Mouse (Mus musculus) heart, adult 8-10 months (tissue): ENCODE data around the gene Tulp1. TPM values are rescaled to one million over a fixed set of nuclear protein-coding genes. Genes with fewer than 3 reads are reported as not detected.
"Not testable (repeated sequence)": the region's sequence is repeated elsewhere in the genome, so short reads cannot be mapped to it uniquely, and the experiment has no call there.

Experiments used
- DNase-seq: peaks from one replicate; pipeline ENCODE4 v3.0.0; 2022; ENCODE audit warnings: low spot score
- total RNA-seq, 4 experiments: library from RNA; stranded (reverse); gene quantifications; 2 replicates each; pipeline ENCODE4 v1.2.4; 2022

Gene Tulp1
- total RNA-seq, 4 experiments from 2014 or later = not detected

- peak; percentile 46 for DNase-seq
Observed at GRCm38 (mm10) chr17:28341091-28341490, 23.9 kb downstream of the Tulp1 start.

GRCm38 (mm10) chr17:28340578-28340977, 24.4 kb downstream of the Tulp1 start:
- no peak for DNase-seq

GRCm38 (mm10) chr17:28337547-28337946, 27.5 kb downstream of the Tulp1 start:
- DNase-seq = no peak

GRCm38 (mm10) chr17:28335267-28335666, 29.8 kb downstream of the Tulp1 start:
- no peak for DNase-seq

GRCm38 (mm10) chr17:28332915-28333546, 32.0 kb downstream of the Tulp1 start:
- DNase-seq = no peak

- DNase-seq = no peak
Observed at GRCm38 (mm10) chr17:28332113-28332914, 32.7 kb downstream of the Tulp1 start.

- DNase-seq = no peak
Observed at GRCm38 (mm10) chr17:28331241-28332112, 33.5 kb downstream of the Tulp1 start.

- not testable (repeated sequence) for DNase-seq
Observed at GRCm38 (mm10) chr17:28330590-28330989, 34.4 kb downstream of the Tulp1 start.

- no peak for DNase-seq
Observed at GRCm38 (mm10) chr17:28330232-28330546, 34.8 kb downstream of the Tulp1 start.

GRCm38 (mm10) chr17:28329503-28330231, 35.4 kb downstream of the Tulp1 start:
- DNase-seq = no peak

GRCm38 (mm10) chr17:28328946-28329345, 36.1 kb downstream of the Tulp1 start:
- DNase-seq = no peak

GRCm38 (mm10) chr17:28328366-28328928, 36.6 kb downstream of the Tulp1 start, which contains the start of gene Rpl10a:
Gene Rpl10a (plus strand): TSS chr17:28328471.
- peak; percentile 95 for DNase-seq

GRCm38 (mm10) chr17:28327673-28328325, 37.2 kb downstream of the Tulp1 start:
- no peak for DNase-seq

GRCm38 (mm10) chr17:28326951-28327350, 38.1 kb downstream of the Tulp1 start:
- DNase-seq = no peak

- no peak for DNase-seq
Observed at GRCm38 (mm10) chr17:28325751-28326150, 39.3 kb downstream of the Tulp1 start.

- DNase-seq = not testable (repeated sequence)
Observed at GRCm38 (mm10) chr17:28324416-28324815, 40.6 kb downstream of the Tulp1 start.

GRCm38 (mm10) chr17:28323786-28324185, 41.2 kb downstream of the Tulp1 start:
- DNase-seq = no peak

GRCm38 (mm10) chr17:28321700-28322099, 43.3 kb downstream of the Tulp1 start:
- no peak for DNase-seq

- no peak for DNase-seq
Observed at GRCm38 (mm10) chr17:28317725-28318124, 47.3 kb downstream of the Tulp1 start.

GRCm38 (mm10) chr17:28317091-28317490, 47.9 kb downstream of the Tulp1 start:
- DNase-seq = no peak

GRCm38 (mm10) chr17:28316476-28316875, 48.5 kb downstream of the Tulp1 start:
- no peak for DNase-seq
